Mouse (Mus musculus) C2C12 (cell line): Measurements from ENCODE around the gene Nucb2.

Experiments used
- CTCF ChIP-seq: IDR thresholded peaks from one replicate; pipeline ENCODE4 v1.5.1; 2011; ENCODE audit not compliant: control insufficient read depth, insufficient read depth, insufficient read length
- USF1 ChIP-seq: IDR thresholded peaks from one replicate; pipeline ENCODE4 v1.6.1; 2011; ENCODE audit warnings: low read depth, mild to moderate bottlenecking, control low read depth, moderate library complexity

DNA sequence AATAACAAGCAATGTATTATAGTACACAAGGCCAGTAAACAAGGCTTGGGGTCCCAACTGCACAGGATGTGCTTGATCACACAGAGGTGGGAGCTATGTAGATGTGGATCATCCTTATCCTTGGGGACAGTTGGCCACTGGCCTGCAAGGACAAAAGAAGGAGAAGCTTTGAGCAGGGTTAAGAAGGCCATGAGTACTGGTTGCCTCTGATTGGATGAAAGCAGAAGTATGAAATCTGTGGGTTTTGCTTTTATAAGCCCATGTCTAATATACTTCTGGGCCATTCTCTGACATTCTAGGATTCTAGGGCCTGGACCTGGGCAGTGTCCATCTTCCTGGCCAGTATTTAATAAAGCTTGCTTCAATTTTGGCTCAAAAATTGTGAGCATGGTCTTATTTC is 28.3 kb upstream of the Nucb2 start:
- TF ChIP-seq CTCF: no peak
- TF ChIP-seq USF1: no peak
